Mouse (Mus musculus) liver (tissue): ENCODE measurements around the gene Ulk4.
A peak's percentile ranks its signal among the peaks of the same experiment; 100 is the strongest.
"Not testable (repeated sequence)": the region's sequence is repeated elsewhere in the genome, so short reads cannot be mapped to it uniquely, and the experiment has no call there.

ENCODE experiments used
- DNase-seq: peaks from one replicate; pipeline ENCODE4 v3.0.0-alpha.2; 2020; ENCODE audit warnings: mixed read lengths

Gene Ulk4

DNA sequence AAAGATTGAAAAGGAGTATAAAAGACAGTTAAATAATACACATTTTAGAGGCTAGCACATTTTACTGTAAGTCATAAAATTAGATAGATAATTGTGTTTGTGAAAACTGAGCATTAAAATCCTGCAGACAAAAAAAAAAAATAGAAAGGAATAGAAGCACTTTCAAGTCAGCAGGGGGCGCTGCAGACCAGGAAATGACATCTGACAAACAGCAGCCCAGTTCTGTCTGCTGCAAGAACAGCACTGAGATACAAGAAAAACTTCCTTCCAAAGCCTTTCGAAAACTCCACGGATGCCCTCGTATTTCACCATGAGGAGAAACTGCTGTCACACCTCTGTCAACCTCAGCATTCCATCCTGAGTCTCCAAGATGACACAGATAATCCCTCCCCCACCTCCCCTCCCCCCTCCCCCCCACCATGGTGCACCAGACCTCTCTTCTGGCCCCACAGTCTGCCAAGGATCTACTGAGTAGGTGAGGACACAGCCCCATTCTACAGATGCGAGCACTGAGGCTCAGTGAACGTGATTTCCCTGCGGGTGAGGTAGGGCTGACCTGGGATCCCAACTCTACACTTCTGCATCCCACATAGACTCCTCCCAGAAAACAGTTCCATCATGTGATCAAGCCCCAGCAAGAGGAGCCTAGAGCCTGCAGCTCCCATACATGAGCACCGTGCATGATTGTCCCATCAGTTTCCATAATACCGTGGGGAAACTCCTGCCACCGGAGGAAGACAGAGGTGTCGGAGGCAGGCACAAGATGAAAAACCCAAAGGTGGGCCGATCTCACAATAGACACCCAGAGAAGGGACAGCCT, 28.8 kb downstream of the Ulk4 start:
- peak; percentile 86 for DNase-seq

DNA sequence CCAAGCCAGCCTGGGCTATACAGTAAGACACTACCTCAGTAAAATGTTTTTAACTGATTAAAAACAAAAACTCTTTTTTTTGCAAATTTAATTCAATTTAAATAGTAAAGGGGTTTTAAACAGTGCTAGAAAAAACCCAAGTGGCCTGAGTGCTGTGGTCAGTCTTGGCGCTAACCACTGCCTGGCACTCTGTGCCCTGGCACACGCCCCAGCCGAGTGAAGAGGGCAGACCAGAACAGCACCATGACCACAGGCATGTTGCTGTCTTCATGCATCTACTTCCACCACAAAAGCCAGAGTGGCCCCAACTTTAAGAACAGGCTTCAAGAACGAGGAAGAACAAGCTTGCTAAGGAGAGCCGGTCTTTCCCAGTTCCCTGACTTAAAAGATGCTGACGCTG, 29.9 kb downstream of the Ulk4 start:
- no peak for DNase-seq

DNA sequence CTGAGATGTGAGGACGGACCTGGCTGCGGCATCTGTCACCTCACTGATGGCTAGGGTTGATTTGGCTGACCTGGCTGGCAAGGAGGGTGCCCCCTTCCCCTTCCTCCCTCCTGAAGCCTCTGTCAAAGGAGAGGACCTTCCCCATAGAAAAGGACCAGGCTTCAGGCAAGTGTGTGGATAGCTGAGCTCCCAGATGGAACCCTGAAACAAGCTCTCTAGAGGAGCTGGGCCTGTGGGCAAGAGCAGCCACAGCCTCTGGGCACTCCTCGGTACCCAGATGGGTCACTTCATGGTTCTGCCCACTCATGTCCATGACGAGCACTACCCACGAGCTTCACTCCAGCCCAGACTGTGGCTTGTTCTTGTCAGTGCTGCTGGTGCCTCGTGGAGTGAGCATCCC, 34.7 kb downstream of the Ulk4 start:
- DNase-seq = no peak

DNA sequence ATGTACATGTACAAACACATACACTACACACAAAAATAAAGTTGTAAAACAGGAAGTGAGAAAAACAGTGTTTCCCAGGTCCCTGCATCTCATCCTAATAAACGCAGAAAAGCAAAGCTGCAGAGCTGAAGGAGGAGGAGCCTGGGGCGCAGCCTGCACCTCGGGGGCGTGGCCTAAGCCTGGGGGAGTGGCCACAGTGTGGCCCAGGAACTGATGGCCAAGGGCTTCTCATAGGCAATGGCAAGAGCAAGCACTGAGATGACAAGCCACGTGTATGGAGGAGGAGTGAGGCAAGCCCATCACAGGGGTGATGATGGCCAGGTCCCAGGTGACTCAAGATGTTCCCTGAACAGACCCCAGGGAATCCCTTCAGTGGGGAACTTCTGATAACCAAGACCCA, 35.2 kb downstream of the Ulk4 start:
- DNase-seq = peak; percentile 52

DNA sequence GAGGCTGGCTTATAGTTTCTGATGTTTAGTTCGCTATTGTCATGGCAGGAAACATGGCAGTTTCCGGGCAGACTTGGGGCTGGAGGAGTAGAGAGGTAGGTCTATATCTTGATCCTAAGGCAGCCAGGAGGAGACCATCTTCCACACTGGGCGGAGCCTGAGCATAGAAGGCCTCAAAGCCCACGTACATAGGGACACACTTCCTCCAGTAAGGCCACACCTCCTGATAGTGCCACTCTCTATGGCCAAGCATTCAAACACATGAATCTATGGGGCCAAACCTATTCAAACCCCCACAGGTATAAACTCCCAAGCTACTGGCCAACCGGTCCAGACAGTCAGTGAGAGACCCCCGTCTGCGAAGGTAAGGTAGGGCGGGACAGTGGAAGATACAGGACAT, 35.6 kb downstream of the Ulk4 start:
- no peak for DNase-seq

DNA sequence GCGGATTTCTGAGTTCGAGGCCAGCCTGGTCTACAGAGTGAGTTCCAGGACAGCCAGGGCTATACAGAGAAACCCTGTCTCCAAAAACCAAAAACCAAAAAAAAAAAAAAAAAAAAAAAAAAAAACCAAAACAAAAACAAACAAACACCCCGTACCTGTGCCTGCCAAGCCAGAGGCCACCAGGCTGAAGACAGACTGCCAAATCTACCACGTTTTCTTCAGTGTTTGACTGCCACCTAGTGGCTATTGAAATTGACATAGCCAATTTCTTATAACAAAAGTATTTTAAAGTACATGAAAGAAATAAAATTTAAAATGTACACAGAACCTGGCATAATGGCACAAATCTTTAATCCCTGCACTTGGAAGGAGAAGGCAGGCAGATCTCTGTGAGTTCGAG, 36.8 kb downstream of the Ulk4 start:
- not testable (repeated sequence) for DNase-seq

DNA sequence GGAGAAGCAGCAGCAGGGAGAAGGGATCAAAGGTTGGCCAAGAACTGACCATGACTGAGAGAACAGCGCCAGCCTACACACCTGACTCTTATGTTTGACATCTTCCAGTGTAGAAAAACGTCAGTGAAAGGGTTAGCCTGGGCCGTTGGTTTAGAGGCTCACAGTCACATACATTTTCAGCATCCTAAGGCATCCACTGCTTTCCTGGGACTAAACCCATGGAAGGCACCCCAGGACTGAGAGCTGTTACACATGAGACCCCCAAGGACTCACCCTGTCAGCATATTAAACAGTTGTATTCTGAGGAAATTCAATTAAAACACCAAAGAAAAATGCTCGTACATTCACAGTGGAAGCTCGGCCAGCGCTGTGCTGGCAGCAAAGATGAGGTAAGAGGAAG, 37.4 kb downstream of the Ulk4 start:
- peak; percentile 0 for DNase-seq

DNA sequence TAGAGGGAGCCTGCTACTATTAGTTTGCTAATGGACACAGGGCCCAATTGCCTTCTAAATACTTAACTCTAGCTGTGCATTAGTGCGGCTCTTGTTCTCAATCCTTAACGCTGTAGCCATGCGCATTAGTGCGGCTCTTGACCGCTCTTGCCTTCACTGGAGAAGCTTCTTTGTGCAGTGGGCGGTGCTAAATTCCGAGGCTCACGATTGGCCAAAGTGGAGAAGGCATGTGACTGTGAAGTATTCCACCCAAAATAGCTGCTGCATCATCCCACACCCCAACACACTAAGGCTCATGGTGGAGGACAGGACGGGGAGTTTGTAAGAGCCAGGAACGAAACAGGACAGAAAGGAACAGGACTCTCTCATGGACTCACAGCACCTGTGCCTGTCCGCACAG, 58.4 kb downstream of the Ulk4 start:
- no peak for DNase-seq

DNA sequence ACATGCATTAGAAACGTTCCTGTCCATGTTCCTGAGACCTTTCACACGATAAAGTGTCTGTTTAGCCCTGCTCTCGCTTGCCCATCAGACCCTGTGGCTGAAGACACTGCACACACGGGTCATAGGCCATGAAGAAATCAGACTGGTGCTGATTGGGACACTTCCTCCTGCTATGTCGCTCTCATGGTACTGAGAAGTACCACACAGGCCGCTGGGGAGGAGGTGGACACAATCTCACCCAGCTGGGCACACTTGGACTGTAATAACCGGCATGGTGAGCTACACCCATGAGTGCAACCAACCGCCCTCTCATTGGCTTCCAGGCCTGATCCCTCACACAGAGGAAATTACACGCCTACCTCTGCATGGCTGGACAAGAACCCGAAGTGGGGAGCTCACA, 58.8 kb downstream of the Ulk4 start:
- no peak for DNase-seq

DNA sequence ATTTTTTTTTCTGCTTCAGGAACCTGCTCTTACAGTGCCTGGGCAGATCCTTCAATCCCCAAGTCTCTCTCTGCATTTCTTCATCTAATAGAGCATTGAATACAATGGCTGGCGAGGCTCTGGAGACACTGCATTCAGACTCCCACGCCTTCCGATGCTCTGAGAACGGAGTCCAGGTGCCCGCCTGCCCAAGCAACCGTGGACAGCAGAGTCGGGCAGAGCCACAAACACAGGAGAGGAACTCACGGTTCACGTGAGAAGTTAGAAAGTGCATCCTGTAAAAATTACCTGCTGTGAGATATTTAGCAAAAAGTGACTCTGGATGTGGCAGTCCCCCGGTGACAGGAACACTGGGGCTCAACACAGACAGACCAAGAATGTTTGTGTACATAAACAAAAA, 59.3 kb downstream of the Ulk4 start:
- no peak for DNase-seq

DNA sequence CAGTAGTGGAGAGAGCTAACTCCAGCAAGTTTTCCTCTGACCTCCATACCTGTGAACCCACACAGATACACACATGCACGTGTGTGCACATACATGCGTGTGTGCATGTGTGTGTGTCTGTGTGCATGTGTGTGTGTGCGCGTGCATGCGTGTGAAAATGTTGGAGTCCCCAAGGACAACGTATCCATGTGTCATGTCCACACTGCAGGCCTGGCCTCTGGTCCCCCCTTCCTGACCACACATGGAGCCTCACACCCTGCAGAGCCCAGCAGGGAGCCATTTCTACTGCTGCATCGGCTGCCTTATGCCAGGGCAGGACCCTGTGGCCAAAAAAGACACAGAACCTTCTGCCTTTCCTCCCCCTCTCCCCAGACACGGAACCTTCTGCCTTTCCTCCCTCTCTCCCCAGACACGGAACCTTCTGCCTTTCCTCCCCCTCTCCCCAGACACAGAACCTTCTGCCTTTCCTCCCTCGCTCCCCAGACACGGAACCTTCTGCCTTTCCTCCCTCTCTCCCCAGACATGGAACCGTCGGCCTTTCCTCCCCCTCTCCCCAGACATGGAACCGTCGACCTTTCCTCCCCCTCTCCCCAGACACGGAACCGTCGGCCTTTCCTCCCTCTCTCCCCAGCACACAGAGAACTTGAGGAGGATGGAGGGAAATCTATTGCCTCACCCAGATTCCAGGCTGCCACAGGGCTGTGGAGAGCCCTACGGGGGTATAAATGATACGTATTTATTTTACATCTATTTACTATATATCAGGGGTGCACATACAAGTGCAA, 60.3 kb downstream of the Ulk4 start:
- DNase-seq = no peak

DNA sequence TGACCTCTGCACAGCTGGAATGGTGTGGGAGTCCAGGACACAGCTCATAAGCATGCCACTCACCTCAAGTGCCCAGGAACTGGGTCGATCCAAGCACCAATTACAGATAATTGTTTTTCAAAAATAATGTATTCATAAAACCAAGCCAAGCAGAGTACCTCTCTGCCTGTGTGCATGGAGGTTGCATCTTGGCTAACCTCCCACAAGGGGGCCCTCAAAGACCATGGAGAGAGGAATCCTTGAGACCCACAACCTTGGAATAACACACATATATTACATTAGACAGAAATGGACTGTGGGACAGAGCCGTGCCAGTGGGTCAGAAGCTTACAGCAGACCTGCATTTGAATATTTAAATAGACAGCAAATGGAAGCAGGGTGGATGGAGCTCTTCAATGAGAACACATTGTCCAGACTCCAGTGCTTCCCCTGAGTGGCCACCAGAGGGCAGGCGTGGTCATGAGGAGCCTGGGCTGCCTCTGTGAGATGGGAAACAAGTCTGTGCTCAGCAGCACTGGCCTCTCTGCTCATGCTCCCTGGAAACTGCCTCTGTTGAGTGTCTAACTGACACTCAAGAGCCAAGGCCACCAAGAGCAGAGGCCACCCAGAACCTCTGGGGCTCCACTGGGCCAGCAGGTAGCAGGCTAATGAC, 61.5 kb downstream of the Ulk4 start:
- DNase-seq = peak; percentile 58

DNA sequence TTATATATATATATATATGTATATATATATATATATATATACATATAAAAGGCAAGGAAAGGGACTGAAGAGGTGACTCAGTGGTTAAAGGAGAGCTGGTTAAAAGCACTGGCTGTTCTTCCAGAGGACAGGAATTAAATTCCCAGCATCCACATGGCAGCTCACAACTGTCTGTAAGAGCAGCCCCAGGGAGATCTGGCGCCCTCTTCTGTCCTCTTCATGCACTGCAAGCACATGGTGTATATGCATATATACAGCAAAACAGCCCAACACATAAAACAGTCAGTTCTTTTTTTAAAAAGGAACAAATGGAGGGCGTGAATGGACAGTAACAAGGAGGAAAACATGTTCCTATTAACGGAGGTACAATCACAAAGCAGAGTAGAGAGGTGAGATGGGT, 64.7 kb downstream of the Ulk4 start:
- no peak for DNase-seq

DNA sequence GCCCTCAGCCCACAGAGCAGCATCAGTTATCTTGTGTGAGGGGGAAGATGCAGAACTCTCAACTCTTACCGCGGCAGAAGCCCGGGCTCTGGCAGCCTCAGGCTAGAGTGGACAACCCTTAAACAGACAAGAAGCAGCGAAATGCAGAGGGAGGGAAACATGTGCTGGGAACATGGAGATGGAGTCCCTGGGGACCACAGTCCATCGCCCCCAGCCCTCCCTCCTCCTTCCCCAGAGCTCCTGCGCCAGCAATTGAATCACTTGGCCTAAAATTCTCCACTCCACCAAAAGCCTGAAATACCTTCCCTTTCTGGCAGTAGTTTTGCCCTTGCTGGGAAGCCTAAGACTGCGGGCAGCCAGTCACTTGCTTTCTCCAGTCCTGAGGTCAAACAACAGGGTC, 72.0 kb downstream of the Ulk4 start:
- no peak for DNase-seq

DNA sequence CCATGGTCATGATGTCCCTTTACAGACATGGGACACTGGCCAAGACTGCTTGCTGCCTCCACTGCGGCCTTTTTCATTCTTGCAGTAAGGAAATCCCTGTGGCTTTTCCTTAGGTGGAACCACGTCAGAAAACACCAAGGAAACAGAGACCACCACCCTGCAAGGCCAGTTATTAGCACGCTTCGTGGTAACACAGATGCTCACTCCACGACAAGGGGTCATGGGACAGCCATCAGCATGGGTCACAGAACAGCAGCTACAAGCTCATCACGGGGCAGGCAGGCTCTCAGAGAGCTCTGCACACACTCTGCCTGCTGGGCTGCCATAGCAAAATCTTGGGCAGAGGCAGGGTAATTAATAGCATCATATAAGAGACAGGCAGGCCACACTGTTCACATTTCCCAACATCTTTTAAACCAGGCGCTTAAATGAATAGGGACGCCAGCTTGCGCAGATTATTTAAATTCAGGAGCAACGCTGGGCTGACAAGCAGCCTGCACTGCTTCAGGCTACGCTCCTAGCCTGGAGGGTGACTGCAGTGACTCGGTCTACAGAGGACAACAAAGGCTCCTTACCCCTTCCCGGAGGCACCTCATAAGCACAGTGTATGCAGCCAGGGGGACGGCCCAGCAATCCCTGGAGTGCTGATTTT, 72.7 kb downstream of the Ulk4 start:
- no peak for DNase-seq

DNA sequence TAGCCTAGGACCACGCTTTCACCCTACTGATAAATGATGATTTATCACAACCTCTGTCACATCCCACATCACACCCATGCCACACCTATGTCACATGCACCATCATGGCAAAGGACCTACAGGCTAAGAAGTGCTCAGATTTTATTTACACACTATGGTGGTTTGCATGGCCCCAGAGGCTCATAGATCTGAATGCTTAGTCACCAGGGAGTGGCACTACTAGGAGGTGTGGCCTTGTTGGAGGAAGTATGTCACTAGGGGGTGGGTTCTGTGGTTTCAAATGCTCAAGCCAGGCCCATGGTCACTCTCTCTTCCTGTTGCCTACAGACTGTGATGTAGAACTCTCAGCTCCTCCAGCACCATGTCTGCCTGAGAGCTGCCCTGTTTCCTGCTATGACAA, 73.3 kb downstream of the Ulk4 start:
- DNase-seq = no peak

DNA sequence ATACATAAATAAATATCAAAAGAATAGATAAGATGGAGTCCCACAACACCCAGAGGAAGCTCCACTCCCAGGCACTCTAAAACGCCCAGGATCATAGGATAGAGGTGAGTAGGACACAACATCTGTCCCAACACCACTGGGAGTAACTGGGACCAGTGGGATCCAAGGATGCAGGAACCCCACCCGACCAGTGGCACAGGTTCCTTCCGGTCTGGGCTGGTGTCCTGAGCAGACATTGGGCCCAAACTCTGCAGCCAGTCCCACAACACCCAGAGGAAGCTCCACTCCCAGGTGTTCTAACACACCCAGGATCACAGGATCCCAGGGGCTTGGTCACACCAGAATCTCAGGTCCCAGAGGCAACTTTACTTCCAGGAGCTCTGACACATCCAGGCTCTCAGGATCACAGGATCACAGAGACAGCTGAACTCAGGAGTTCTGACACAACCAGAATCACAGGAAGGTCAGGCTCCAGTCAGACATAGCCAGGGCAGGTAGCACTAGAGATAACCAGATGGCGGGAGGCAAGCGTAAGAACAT, 77.8 kb downstream of the Ulk4 start:
- DNase-seq = not testable (repeated sequence)

DNA sequence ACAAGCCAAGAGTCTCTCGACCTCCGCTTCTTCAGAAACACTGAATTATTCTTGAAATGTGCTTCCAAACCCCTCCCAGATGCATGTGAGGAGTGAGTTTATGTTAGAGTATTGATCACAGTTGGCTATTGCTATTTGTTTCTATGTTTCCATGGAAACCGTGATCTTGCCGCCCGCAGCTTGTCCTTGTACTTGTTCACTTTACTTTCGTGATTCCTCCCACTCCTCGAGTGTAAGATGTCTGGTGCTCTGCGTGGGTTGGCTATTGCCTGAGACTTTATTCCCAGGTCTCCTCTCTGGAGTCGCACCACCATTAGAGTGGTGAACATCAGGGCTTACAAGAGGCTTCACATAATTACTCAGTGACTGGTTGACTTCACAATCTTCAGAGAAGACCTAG, 80.5 kb downstream of the Ulk4 start:
- no peak for DNase-seq

DNA sequence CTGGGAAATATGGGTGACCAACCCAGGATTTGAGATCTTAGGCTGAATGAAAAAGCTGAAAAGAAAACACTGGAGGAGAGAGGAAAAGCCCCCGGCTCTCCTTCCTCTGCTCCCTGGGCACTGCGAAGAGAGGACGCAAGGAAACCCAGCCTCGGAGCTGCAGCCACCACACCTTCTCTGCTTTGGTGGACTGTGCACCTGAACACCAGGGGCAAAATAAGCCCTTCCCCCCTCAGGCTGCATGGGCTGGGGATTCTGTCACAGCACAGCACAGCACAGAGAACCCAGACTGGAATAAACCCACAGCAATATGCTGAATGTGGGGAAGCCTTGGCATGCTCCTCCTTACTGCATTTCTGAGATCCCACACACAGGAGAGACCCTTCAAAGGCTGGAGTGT, 81.9 kb downstream of the Ulk4 start:
- no peak for DNase-seq

DNA sequence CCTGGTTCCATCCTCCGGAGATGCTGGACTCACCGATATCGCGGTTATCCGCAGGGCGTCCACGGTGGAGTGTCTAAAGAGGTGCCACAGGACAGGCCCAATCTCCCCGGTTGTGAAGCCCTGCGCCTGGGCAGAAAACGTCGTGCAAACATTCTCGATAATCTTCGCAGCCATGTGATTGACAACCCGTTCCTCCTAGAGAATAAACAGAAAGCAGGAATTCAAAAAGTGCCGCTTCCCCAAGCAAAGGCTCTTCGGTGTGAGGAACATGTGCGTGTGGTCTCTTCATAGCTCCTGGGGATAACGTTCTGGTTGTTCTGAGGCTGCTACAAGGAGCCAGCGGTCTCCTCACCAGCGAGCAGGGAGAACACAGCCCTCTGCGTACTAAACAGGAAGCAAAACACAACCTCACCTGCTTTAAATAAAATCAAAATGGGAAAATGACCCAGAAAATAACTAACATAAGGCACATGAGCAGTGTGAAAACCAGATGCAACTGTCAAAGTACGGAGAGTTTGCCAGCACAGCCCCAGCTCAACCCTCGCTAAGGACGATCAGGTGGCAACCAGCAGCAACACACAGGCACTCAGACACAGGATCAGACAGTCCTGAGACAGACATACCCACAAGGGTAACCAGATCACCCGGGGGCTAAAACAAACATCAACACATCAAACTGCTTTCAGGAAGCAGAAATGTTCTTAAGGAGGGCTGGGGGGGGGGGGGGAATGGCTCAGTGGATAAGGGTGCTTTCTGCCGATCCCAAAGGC, 84.2 kb downstream of the Ulk4 start:
- DNase-seq = no peak

DNA sequence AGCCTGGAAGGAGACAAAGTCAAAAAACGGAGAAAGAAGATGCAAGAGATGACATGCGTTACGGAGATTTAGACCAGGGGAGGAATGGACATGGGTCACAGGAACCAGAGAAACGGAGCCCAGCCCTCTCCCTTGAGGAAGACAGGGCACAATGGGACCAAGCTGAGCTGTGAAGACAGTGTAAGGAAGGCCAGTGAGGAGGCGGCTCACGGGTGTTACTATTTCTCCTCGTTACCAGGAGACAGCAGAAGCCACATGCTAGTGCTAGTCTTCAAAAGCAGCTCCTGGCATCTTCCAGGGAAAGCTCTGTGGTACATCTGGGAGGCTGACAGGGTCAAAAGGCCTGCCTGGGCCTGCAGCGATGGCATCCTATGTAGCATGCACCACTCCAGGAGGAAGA, 89.2 kb downstream of the Ulk4 start:
- DNase-seq = no peak

DNA sequence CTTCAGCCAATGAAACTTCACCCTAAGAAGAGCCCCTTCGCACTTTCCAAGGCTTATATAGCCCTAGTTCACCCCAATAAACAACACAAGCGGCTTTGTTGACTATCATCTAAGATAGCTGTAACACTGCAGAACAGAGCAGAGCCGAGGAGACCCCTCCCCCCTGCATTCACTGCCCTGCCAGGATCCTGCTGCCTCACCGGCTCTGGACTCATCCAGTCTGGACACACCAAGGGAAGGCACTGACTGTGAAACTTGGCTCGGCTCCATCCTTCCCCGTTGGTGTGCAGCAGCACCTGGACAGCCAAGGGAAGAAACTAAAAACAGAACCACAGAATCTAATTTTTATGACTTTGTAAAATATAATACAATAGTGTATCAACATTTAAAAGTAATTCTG, 91.2 kb downstream of the Ulk4 start:
- no peak for DNase-seq
